ENCODE assay signal across 8 mouse cellular contexts in genomic region chr1:42629465-42630261, GRCm38 (mm10).
DNase-seq lines count a peak whose midpoint lies in the region; ATAC-seq and TF ChIP-seq lines count a peak whose summit lies in the region.

No protein-coding gene starts in this region.

- 24% methylated on average over 14 of the region's 14 CpGs for WGBS in forebrain, embryonic 11.5 days
- 19% methylated on average over 14 of the region's 14 CpGs for WGBS in kidney, embryonic 15.5 days
- 11% methylated on average over 14 of the region's 14 CpGs for WGBS in midbrain, embryonic 14.5 days
- WGBS in intestine, postnatal 0 days, result 52% methylated on average over 14 of the region's 14 CpGs

- H3K4me2 ChIP-seq in forebrain, embryonic 11.5 days (ENCODE audit: low read depth, low read length, severe bottlenecking), result 0 out of 2 replicates have a peak overlapping the region, but pooled peaks have one; percentile 18
- peak overlapping the region; percentile 36 for H3K4me2 ChIP-seq in kidney, embryonic 15.5 days
- H3K4me2 ChIP-seq in midbrain, embryonic 14.5 days (ENCODE audit: low read length), result peak overlapping the region; percentile 16
- H3K4me2 ChIP-seq in intestine, postnatal 0 days (replicated peaks; ENCODE audit: low read depth), result no peak overlapping the region

- no peak for TF ChIP-seq CTCF in intestine, postnatal 0 days (IDR thresholded peaks at IDR 0.05; ENCODE audit: low read depth)

- no peaks in the 10 kb centered on the region for H3K36me3 ChIP-seq in forebrain, embryonic 11.5 days (ENCODE audit: control insufficient read depth, insufficient read depth, low read length)
- no peaks in the 10 kb centered on the region for H3K36me3 ChIP-seq in kidney, embryonic 15.5 days
- no peaks in the 10 kb centered on the region for H3K36me3 ChIP-seq in midbrain, embryonic 14.5 days (ENCODE audit: control insufficient read depth, insufficient read depth, low read length)
- H3K36me3 ChIP-seq in intestine, postnatal 0 days (ENCODE audit: control insufficient read depth, insufficient read depth), result no peaks in the 10 kb centered on the region

- H3K27ac ChIP-seq in forebrain, embryonic 11.5 days (ENCODE audit: low read depth, low read length), result no peak overlapping the region
- H3K27ac ChIP-seq in kidney, embryonic 15.5 days, result peak overlapping the region; percentile 42; the same call in 1 of the 2 replicates
- H3K27ac ChIP-seq in midbrain, embryonic 14.5 days (replicated peaks; ENCODE audit: low read depth, low read length), result no peak overlapping the region
- H3K27ac ChIP-seq in intestine, postnatal 0 days (ENCODE audit: low read depth, low read length), result no peak overlapping the region

- ATAC-seq in forebrain, embryonic 11.5 days (replicated peaks; ENCODE audit: low FRiP score), result 0 out of 2 replicates have a peak, but pooled peaks have one; percentile 26
- ATAC-seq in kidney, embryonic 15.5 days (replicated peaks; ENCODE audit: low FRiP score), result peak; percentile 76
- ATAC-seq in midbrain, embryonic 14.5 days (ENCODE audit: low FRiP score, low TSS enrichment), result peak; percentile 53; the same call in 1 of the 2 replicates
- no peak for ATAC-seq in intestine, postnatal 0 days

- H3K4me1 ChIP-seq in forebrain, embryonic 11.5 days (replicated peaks; ENCODE audit: control insufficient read depth, insufficient read depth, low read length), result peaks cover 9% of the 10 kb centered on the region
- peaks cover 19% of the 10 kb centered on the region for H3K4me1 ChIP-seq in kidney, embryonic 15.5 days
- H3K4me1 ChIP-seq in midbrain, embryonic 14.5 days (ENCODE audit: control insufficient read depth, insufficient read depth, low read length), result peaks cover 21% of the 10 kb centered on the region
- no peaks in the 10 kb centered on the region for H3K4me1 ChIP-seq in intestine, postnatal 0 days (replicated peaks; ENCODE audit: control insufficient read depth, insufficient read depth, low read length)

- H3K9ac ChIP-seq in forebrain, embryonic 11.5 days (ENCODE audit: low read length), result no peak overlapping the region
- no peak overlapping the region for H3K9ac ChIP-seq in kidney, embryonic 15.5 days
- no peak overlapping the region for H3K9ac ChIP-seq in midbrain, embryonic 14.5 days (replicated peaks; ENCODE audit: low read length)
- no peak overlapping the region for H3K9ac ChIP-seq in intestine, postnatal 0 days (ENCODE audit: low read depth, low read length)

- DNase-seq in cerebellum, postnatal 10 days, result peak; percentile 60 to 69
- DNase-seq in cerebellum, adult 9-11 months, result no peak
- DNase-seq in forebrain, embryonic 11.5 days (ENCODE audit: low spot score), result peak; percentile 60
- peak; percentile 77 for DNase-seq in midbrain, embryonic 14.5 days
- no peak for DNase-seq in left cerebral cortex, adult 9 months (ENCODE audit: low spot score in 2 of 2)
- DNase-seq in right cerebral cortex, postnatal 14 days, result no peak

- H3K4me3 ChIP-seq in forebrain, embryonic 11.5 days (ENCODE audit: low read depth, low read length), result no peak overlapping the region
- no peak overlapping the region; the same call in 1 of the 2 replicates for H3K4me3 ChIP-seq in kidney, embryonic 15.5 days (replicated peaks)
- no peak overlapping the region for H3K4me3 ChIP-seq in midbrain, embryonic 14.5 days (replicated peaks; ENCODE audit: low read depth, low read length)
- H3K4me3 ChIP-seq in intestine, postnatal 0 days (ENCODE audit: low read depth, low read length), result no peak overlapping the region

- H3K9me3 ChIP-seq in forebrain, embryonic 11.5 days (ENCODE audit: control insufficient read depth, low read length), result no peaks in the 10 kb centered on the region
- H3K9me3 ChIP-seq in kidney, embryonic 15.5 days (replicated peaks), result no peaks in the 10 kb centered on the region
- no peaks in the 10 kb centered on the region for H3K9me3 ChIP-seq in midbrain, embryonic 14.5 days (ENCODE audit: control insufficient read depth, low read length)
- no peaks in the 10 kb centered on the region for H3K9me3 ChIP-seq in intestine, postnatal 0 days (ENCODE audit: control insufficient read depth)

- H3K27me3 ChIP-seq in forebrain, embryonic 11.5 days (ENCODE audit: control insufficient read depth, insufficient read depth, low read length), result no peaks in the 10 kb centered on the region
- no peaks in the 10 kb centered on the region; the same call in none of the 2 replicates for H3K27me3 ChIP-seq in kidney, embryonic 15.5 days
- no peaks in the 10 kb centered on the region for H3K27me3 ChIP-seq in midbrain, embryonic 14.5 days (ENCODE audit: control insufficient read depth, insufficient read depth, low read length)
- H3K27me3 ChIP-seq in intestine, postnatal 0 days (replicated peaks; ENCODE audit: control insufficient read depth, insufficient read depth, low read length), result no peaks in the 10 kb centered on the region

Comparison
In these comparisons a context has a peak if more than half of its experiments do, and no peak if none do; other contexts are left out.
1. DNase-seq: peak in cerebellum, postnatal 10 days (2 of 2), forebrain, embryonic 11.5 days (single experiment) and midbrain, embryonic 14.5 days (single experiment); none in cerebellum, adult 9-11 months (single experiment), left cerebral cortex, adult 9 months (0 of 2) and right cerebral cortex, postnatal 14 days (single experiment).